Mouse (Mus musculus) frontal cortex, postnatal 25 days (tissue): ENCODE data around the gene Rp9.

Experiments
- DNase-seq, 2 experiments: peaks; one replicate each; pipeline ENCODE4 v3.0.0; 2022; ENCODE audit warnings: low spot score in 2 of 2

The Rp9 gene

GRCm38 (mm10) chr9:22469643-22470042 is at the start of gene Rp9:
Rp9 (minus strand) TSS chr9:22469743.
- no peak for DNase-seq

GRCm38 (mm10) chr9:22518394-22519041 is 49.0 kb upstream of the Rp9 start:
- peak in 1 of 2 experiments; percentile 19 for DNase-seq

GRCm38 (mm10) chr9:22515076-22515475 is 45.5 kb upstream of the Rp9 start:
- DNase-seq, result no peak

- no peak for DNase-seq
Measured at GRCm38 (mm10) chr9:22505574-22505973, 36.0 kb upstream of the Rp9 start.

- DNase-seq, result no peak
Measured at GRCm38 (mm10) chr9:22503581-22503980, 34.0 kb upstream of the Rp9 start.

GRCm38 (mm10) chr9:22502972-22503371 is 33.4 kb upstream of the Rp9 start:
- DNase-seq, result no peak

- no peak for DNase-seq
Measured at GRCm38 (mm10) chr9:22497021-22497767, 27.7 kb upstream of the Rp9 start.

- DNase-seq, result no peak
Measured at GRCm38 (mm10) chr9:22495133-22495532, 25.6 kb upstream of the Rp9 start.

GRCm38 (mm10) chr9:22494203-22494807 is 24.8 kb upstream of the Rp9 start:
- no peak for DNase-seq

GRCm38 (mm10) chr9:22488963-22489362 is 19.4 kb upstream of the Rp9 start:
- no peak for DNase-seq

GRCm38 (mm10) chr9:22486211-22486610 is 16.7 kb upstream of the Rp9 start:
- DNase-seq, result no peak

- no peak for DNase-seq
Measured at GRCm38 (mm10) chr9:22484562-22485308, 15.2 kb upstream of the Rp9 start.

- DNase-seq, result no peak
Measured at GRCm38 (mm10) chr9:22483866-22484561, 14.5 kb upstream of the Rp9 start.

- DNase-seq, result no peak
Measured at GRCm38 (mm10) chr9:22478946-22479345, 9.4 kb upstream of the Rp9 start.

- DNase-seq, result no peak
Measured at GRCm38 (mm10) chr9:22476265-22476664, 6.7 kb upstream of the Rp9 start.

GRCm38 (mm10) chr9:22475424-22475868 is 5.9 kb upstream of the Rp9 start, which contains the start of gene Bbs9:
Bbs9 (plus strand) TSS chr9:22475715.
- DNase-seq, result peak; percentile 87 to 89

GRCm38 (mm10) chr9:22468899-22469259 is 664 bp downstream of the Rp9 start:
- no peak for DNase-seq

GRCm38 (mm10) chr9:22468170-22468898 is 1.2 kb downstream of the Rp9 start:
- no peak for DNase-seq

- DNase-seq, result no peak
Measured at GRCm38 (mm10) chr9:22467371-22468169, 2.0 kb downstream of the Rp9 start.

- no peak for DNase-seq
Measured at GRCm38 (mm10) chr9:22466212-22466611, 3.3 kb downstream of the Rp9 start.
